Comparison of ENCODE assay signal across 9 mouse cellular contexts in genomic region chr11:94134076-94134838, GRCm38 (mm10).
DNase-seq lines count a peak whose midpoint lies in the region; ATAC-seq lines count a peak whose summit lies in the region.
"Had no signal": no experiment of that assay in that cellular context is flagged by ENCODE, and none has a peak within 500 bp of the region (broad histone marks: within the 10 kb centered on the region; RNA-seq: fewer than 3 reads in every experiment).

No protein-coding gene starts in this region.

- H3K36me3 ChIP-seq in liver, embryonic 11.5 days (ENCODE audit: control insufficient read depth, insufficient read depth, low read length), result no peaks in the 10 kb centered on the region
- H3K36me3 ChIP-seq in intestine, embryonic 16.5 days (ENCODE audit: control insufficient read depth, insufficient read depth, low read length), result no peaks in the 10 kb centered on the region

- no peak overlapping the region for H3K9ac ChIP-seq in liver, embryonic 11.5 days (ENCODE audit: low read depth, low read length)
- H3K9ac ChIP-seq in intestine, embryonic 16.5 days (ENCODE audit: low read depth, low read length), result peak overlapping the region; percentile 48

- H3K27me3 ChIP-seq in liver, embryonic 11.5 days (replicated peaks; ENCODE audit: control insufficient read depth, insufficient read depth, low read length), result no peaks in the 10 kb centered on the region
- no peaks in the 10 kb centered on the region for H3K27me3 ChIP-seq in intestine, embryonic 16.5 days (replicated peaks; ENCODE audit: control insufficient read depth, insufficient read depth, low read length)
- H3K27me3 ChIP-seq: Patski had no signal

- H3K4me3 ChIP-seq in liver, embryonic 11.5 days (ENCODE audit: low read depth, low read length), result no peak overlapping the region
- H3K4me3 ChIP-seq in brown adipose tissue, adult 24 weeks (ENCODE audit: insufficient read depth, low read depth, low read length), result 0 out of 2 replicates have a peak overlapping the region, but pooled peaks have one; percentile 7
- H3K4me3 ChIP-seq in intestine, embryonic 16.5 days (ENCODE audit: low read length), result no peak overlapping the region

- no peak for ATAC-seq in liver, embryonic 11.5 days (replicated peaks; ENCODE audit: low FRiP score)
- ATAC-seq in intestine, embryonic 16.5 days, result peak; percentile 53

- H3K9me3 ChIP-seq in liver, embryonic 11.5 days (ENCODE audit: control insufficient read depth, low read length), result no peaks in the 10 kb centered on the region
- H3K9me3 ChIP-seq in intestine, embryonic 16.5 days (ENCODE audit: control insufficient read depth, low read length), result no peaks in the 10 kb centered on the region

- intact Hi-C loops in gastrocnemius, postnatal 36 days (cut with DNase I), result loop anchor here (1.0 to 5.0 kb wide), 2 partner anchors 77 to 93 kb away; partner anchors contain the start of gene Tob1

- H3K27ac ChIP-seq in liver, embryonic 11.5 days (ENCODE audit: low read depth, low read length), result no peak overlapping the region
- peak overlapping the region; percentile 85 for H3K27ac ChIP-seq in brown adipose tissue, adult 24 weeks (replicated peaks; ENCODE audit: low read depth, low read length)
- peak overlapping the region; percentile 87 for H3K27ac ChIP-seq in intestine, embryonic 16.5 days (ENCODE audit: low read length)

- DNase-seq in liver, result peak; percentile 32
- DNase-seq in liver, embryonic 11.5 days (ENCODE audit: low spot score), result no peak
- DNase-seq in gastrocnemius, postnatal 36 days, result peak; percentile 86 to 91
- DNase-seq in lung, adult 18-20 months, result peak; percentile 89 to 95
- DNase-seq in urinary bladder, adult 18-20 months (ENCODE audit: low spot score in 2 of 2), result peak; percentile 84 to 86
- DNase-seq in spleen, postnatal 36 days (ENCODE audit: low spot score in 2 of 2), result no peak

- WGBS in liver, embryonic 11.5 days, result 56% methylated on average over 18 of the region's 18 CpGs
- 34% methylated on average over 18 of the region's 18 CpGs for WGBS in intestine, embryonic 16.5 days

- H3K4me2 ChIP-seq in liver, embryonic 11.5 days, result no peak overlapping the region
- peak overlapping the region; percentile 27; the same call in 1 of the 2 replicates for H3K4me2 ChIP-seq in intestine, embryonic 16.5 days (ENCODE audit: low read depth, low read length)

- peaks cover 17% of the 10 kb centered on the region; the same call in 1 of the 2 replicates for H3K4me1 ChIP-seq in liver, embryonic 11.5 days (replicated peaks; ENCODE audit: control insufficient read depth, insufficient read depth, low read length)
- peaks cover 15% of the 10 kb centered on the region for H3K4me1 ChIP-seq in brown adipose tissue, adult 24 weeks (ENCODE audit: control insufficient read depth, insufficient read depth, insufficient read length, low read length)
- peaks cover 40% of the 10 kb centered on the region for H3K4me1 ChIP-seq in intestine, embryonic 16.5 days (ENCODE audit: control insufficient read depth, insufficient read depth, low read length)

Comparison
In these comparisons a context has a peak if more than half of its experiments do, and no peak if none do; other contexts are left out.
1. DNase-seq: peak in liver (single experiment), gastrocnemius, postnatal 36 days (2 of 2), lung, adult 18-20 months (2 of 2) and urinary bladder, adult 18-20 months (2 of 2); none in liver, embryonic 11.5 days (single experiment) and spleen, postnatal 36 days (0 of 2).